Mouse (Mus musculus): ENCODE measurements at regions not wholly inside any gene's neighbourhood (a gene's known extent, or its start where the extent isn't known, plus 50 kb on each side); places are given as distances from the start of the nearest gene placed in this dataset.

- H3K27ac ChIP-seq, result no peak overlapping the region
- H3K4me1 ChIP-seq (replicated peaks), result peaks cover 7% of the 10 kb centered on the region; the same call in 1 of the 2 replicates
- H3K27me3 ChIP-seq, result no peaks in the 10 kb centered on the region
- H3K36me3 ChIP-seq, result no peaks in the 10 kb centered on the region
- H3K9ac ChIP-seq (replicated peaks), result no peak overlapping the region
- H3K9me3 ChIP-seq, result no peaks in the 10 kb centered on the region
- H3K4me3 ChIP-seq (replicated peaks), result peak overlapping the region; percentile 7
- H3K4me2 ChIP-seq, result peak overlapping the region; percentile 47
- ATAC-seq (ENCODE audit: insufficient number of reproducible peaks, insufficient read depth, low FRiP score, low TSS enrichment, low read depth), result peak; percentile 68; the same call in 1 of the 2 replicates
- WGBS, result 36% methylated on average over 29 of the region's 29 CpGs
Observed at GRCm38 (mm10) chr14:59075845-59076745, 66.6 kb downstream of the 1700129C05Rik start.

GRCm38 (mm10) chr14:59072323-59073039 is 70.2 kb downstream of the 1700129C05Rik start:
- Histone ChIP-seq H3K4me2 (no peak overlapping the region), H3K9me3 (no peaks in the 10 kb centered on the region), H3K4me3 (replicated peaks) (no peak overlapping the region), H3K27me3 (no peaks in the 10 kb centered on the region), H3K27ac (no peak overlapping the region), H3K4me1 (replicated peaks) (peaks cover 7% of the 10 kb centered on the region; the same call in 1 of the 2 replicates), H3K9ac (replicated peaks) (no peak overlapping the region), H3K36me3 (no peaks in the 10 kb centered on the region)
- ATAC-seq (ENCODE audit: insufficient number of reproducible peaks, insufficient read depth, low FRiP score, low TSS enrichment, low read depth), result no peak
- WGBS, result 89% methylated on average over 7 of the region's 7 CpGs

GRCm38 (mm10) chr14:59070056-59070455 is 72.6 kb downstream of the 1700129C05Rik start:
- no peaks in the 10 kb centered on the region for H3K27me3 ChIP-seq
- H3K4me2 ChIP-seq, result no peak overlapping the region
- H3K9ac ChIP-seq (replicated peaks), result no peak overlapping the region
- WGBS, result 87% methylated on average over 2 of the region's 2 CpGs
- no peak for ATAC-seq (ENCODE audit: insufficient number of reproducible peaks, insufficient read depth, low FRiP score, low TSS enrichment, low read depth)
- H3K4me1 ChIP-seq (replicated peaks), result no peaks in the 10 kb centered on the region
- H3K4me3 ChIP-seq (replicated peaks), result no peak overlapping the region
- no peak overlapping the region for H3K27ac ChIP-seq
- H3K9me3 ChIP-seq, result no peaks in the 10 kb centered on the region
- H3K36me3 ChIP-seq, result no peaks in the 10 kb centered on the region

- 82% methylated on average over 8 of the region's 8 CpGs for WGBS
- no peak for ATAC-seq (ENCODE audit: insufficient number of reproducible peaks, insufficient read depth, low FRiP score, low TSS enrichment, low read depth)
Observed at GRCm38 (mm10) chr14:59066456-59067220, 76.1 kb downstream of the 1700129C05Rik start.

GRCm38 (mm10) chr14:59063221-59063620 is 79.5 kb downstream of the 1700129C05Rik start:
- Histone ChIP-seq H3K4me3 (replicated peaks) (no peak overlapping the region), H3K36me3 (no peaks in the 10 kb centered on the region), H3K27ac (no peak overlapping the region), H3K4me1 (replicated peaks) (no peaks in the 10 kb centered on the region), H3K9me3 (no peaks in the 10 kb centered on the region), H3K4me2 (no peak overlapping the region), H3K9ac (replicated peaks) (no peak overlapping the region), H3K27me3 (no peaks in the 10 kb centered on the region)
- no peak for ATAC-seq (ENCODE audit: insufficient number of reproducible peaks, insufficient read depth, low FRiP score, low TSS enrichment, low read depth)
- 85% methylated on average over 3 of the region's 3 CpGs for whole genome bisulfite sequencing

More at GRCm38 (mm10) chr14:59066456-59067220, 76.1 kb downstream of the 1700129C05Rik start:
- no peak overlapping the region for H3K9ac ChIP-seq (replicated peaks)
- no peaks in the 10 kb centered on the region for H3K36me3 ChIP-seq
- H3K4me2 ChIP-seq, result no peak overlapping the region
- no peak overlapping the region for H3K27ac ChIP-seq
- H3K9me3 ChIP-seq, result no peaks in the 10 kb centered on the region
- no peaks in the 10 kb centered on the region for H3K27me3 ChIP-seq
- H3K4me3 ChIP-seq (replicated peaks), result no peak overlapping the region
- no peaks in the 10 kb centered on the region for H3K4me1 ChIP-seq (replicated peaks)

- no peaks in the 10 kb centered on the region for H3K27me3 ChIP-seq
- no peak overlapping the region for H3K4me2 ChIP-seq
- H3K4me3 ChIP-seq (replicated peaks), result no peak overlapping the region
- no peaks in the 10 kb centered on the region for H3K4me1 ChIP-seq (replicated peaks)
- no peak overlapping the region for H3K27ac ChIP-seq
- H3K9me3 ChIP-seq, result no peaks in the 10 kb centered on the region
- no peak for ATAC-seq (ENCODE audit: insufficient number of reproducible peaks, insufficient read depth, low FRiP score, low TSS enrichment, low read depth)
- WGBS, result 91% methylated on average over 3 of the region's 3 CpGs
- no peak overlapping the region for H3K9ac ChIP-seq (replicated peaks)
- no peaks in the 10 kb centered on the region for H3K36me3 ChIP-seq
Observed at GRCm38 (mm10) chr14:59056832-59057231, 85.9 kb downstream of the 1700129C05Rik start.

GRCm38 (mm10) chr14:59055283-59055682 is 87.4 kb downstream of the 1700129C05Rik start:
- 84% methylated on average over 3 of the region's 3 CpGs for whole genome bisulfite sequencing
- ATAC-seq (ENCODE audit: insufficient number of reproducible peaks, insufficient read depth, low FRiP score, low TSS enrichment, low read depth), result no peak
- no peak overlapping the region for H3K27ac ChIP-seq
- no peak overlapping the region for H3K9ac ChIP-seq (replicated peaks)
- no peaks in the 10 kb centered on the region for H3K36me3 ChIP-seq
- H3K4me2 ChIP-seq, result no peak overlapping the region
- no peaks in the 10 kb centered on the region for H3K9me3 ChIP-seq
- no peaks in the 10 kb centered on the region for H3K27me3 ChIP-seq
- no peaks in the 10 kb centered on the region; the same call in 1 of the 2 replicates for H3K4me1 ChIP-seq (replicated peaks)
- no peak overlapping the region for H3K4me3 ChIP-seq (replicated peaks)

GRCm38 (mm10) chr14:59052421-59052820 is 90.3 kb downstream of the 1700129C05Rik start:
- 86% methylated on average over 3 of the region's 3 CpGs for WGBS
- ATAC-seq (ENCODE audit: insufficient number of reproducible peaks, insufficient read depth, low FRiP score, low TSS enrichment, low read depth), result no peak
- no peaks in the 10 kb centered on the region for H3K27me3 ChIP-seq
- H3K36me3 ChIP-seq, result no peaks in the 10 kb centered on the region
- no peaks in the 10 kb centered on the region; the same call in 1 of the 2 replicates for H3K4me1 ChIP-seq (replicated peaks)
- H3K9ac ChIP-seq (replicated peaks), result no peak overlapping the region
- H3K9me3 ChIP-seq, result peaks cover 3% of the 10 kb centered on the region; the same call in 1 of the 2 replicates
- no peak overlapping the region for H3K27ac ChIP-seq
- no peak overlapping the region for H3K4me3 ChIP-seq (replicated peaks)
- H3K4me2 ChIP-seq, result no peak overlapping the region

GRCm38 (mm10) chr14:59051478-59051879 is 91.2 kb downstream of the 1700129C05Rik start:
- 49% methylated on average over 6 of the region's 6 CpGs for WGBS
- ATAC-seq (ENCODE audit: insufficient number of reproducible peaks, insufficient read depth, low FRiP score, low TSS enrichment, low read depth), result no peak
- no peaks in the 10 kb centered on the region for H3K27me3 ChIP-seq
- peaks cover 3% of the 10 kb centered on the region; the same call in 1 of the 2 replicates for H3K9me3 ChIP-seq
- H3K4me2 ChIP-seq, result no peak overlapping the region
- H3K4me1 ChIP-seq (replicated peaks), result no peaks in the 10 kb centered on the region; the same call in 1 of the 2 replicates
- no peaks in the 10 kb centered on the region for H3K36me3 ChIP-seq
- no peak overlapping the region for H3K27ac ChIP-seq
- no peak overlapping the region for H3K9ac ChIP-seq (replicated peaks)
- no peak overlapping the region for H3K4me3 ChIP-seq (replicated peaks)

GRCm38 (mm10) chr14:59045687-59046086 is 97.0 kb downstream of the 1700129C05Rik start:
- H3K4me3 ChIP-seq (replicated peaks), result no peak overlapping the region
- no peaks in the 10 kb centered on the region for H3K27me3 ChIP-seq
- H3K4me1 ChIP-seq (replicated peaks), result peaks cover 28% of the 10 kb centered on the region
- 85% methylated on average over 7 of the region's 7 CpGs for WGBS
- H3K36me3 ChIP-seq, result no peaks in the 10 kb centered on the region
- no peak overlapping the region for H3K27ac ChIP-seq
- no peak overlapping the region for H3K9ac ChIP-seq (replicated peaks)
- no peak for ATAC-seq (ENCODE audit: insufficient number of reproducible peaks, insufficient read depth, low FRiP score, low TSS enrichment, low read depth)
- peaks cover 3% of the 10 kb centered on the region; the same call in 1 of the 2 replicates for H3K9me3 ChIP-seq
- H3K4me2 ChIP-seq, result no peak overlapping the region
